ENCODE assay signal across 25 mouse cellular contexts in genomic region chr13:29913606-29914005, GRCm38 (mm10). TPM values are rescaled to one million over a fixed set of nuclear protein-coding genes. Genes with fewer than 3 reads are reported as not detected.
DNase-seq lines count a peak whose midpoint lies in the region.
"Had no signal": no experiment of that assay in that cellular context is flagged by ENCODE, and none has a peak within 500 bp of the region (broad histone marks: within the 10 kb centered on the region; RNA-seq: fewer than 3 reads in every experiment).

No protein-coding gene starts in this region.

- H3K36me3 ChIP-seq in limb, embryonic 10.5 days = peaks cover 97% of the 10 kb centered on the region

- no peaks in the 10 kb centered on the region for H3K27me3 ChIP-seq in limb, embryonic 10.5 days (ENCODE audit: low read depth, poor library complexity, severe bottlenecking)
- H3K27me3 ChIP-seq: CH12.LX; heart, embryonic 12.5 days; heart, embryonic 15.5 days; hindbrain, embryonic 12.5 days; hindbrain, embryonic 15.5 days; Patski had no signal

- H3K9me3 ChIP-seq in limb, embryonic 10.5 days (replicated peaks) = no peaks in the 10 kb centered on the region
- H3K9me3 ChIP-seq: G1E; heart, embryonic 12.5 days; heart, embryonic 15.5 days; hindbrain, embryonic 12.5 days; hindbrain, embryonic 15.5 days had no signal

- intact Hi-C loops in heart, postnatal 10 days (cut with DNase I) = loop anchor here (2.0 to 5.0 kb wide), 2 partner anchors 65 to 174 kb away; no protein-coding TSS in a partner anchor

- 65% methylated on average over 10 of the region's 10 CpGs for WGBS in limb, embryonic 10.5 days

- H3K27ac ChIP-seq in limb, embryonic 10.5 days = peak overlapping the region; percentile 25; the same call in 1 of the 2 replicates
- H3K27ac ChIP-seq: forebrain, embryonic 10.5 days; heart, embryonic 15.5 days; hindbrain, embryonic 12.5 days; hindbrain, embryonic 15.5 days had no signal

- no peak overlapping the region for H3K4me3 ChIP-seq in limb, embryonic 10.5 days
- H3K4me3 ChIP-seq: forebrain, embryonic 10.5 days; heart, embryonic 12.5 days; heart, embryonic 15.5 days; hindbrain, embryonic 12.5 days; hindbrain, embryonic 15.5 days had no signal

- DNase-seq in embryo, embryonic 10.5 days (ENCODE audit: low spot score) = peak; percentile 50
- DNase-seq in embryo, embryonic 9.5 days (ENCODE audit: extremely low spot score) = no peak
- peak; percentile 40 for DNase-seq in heart, adult 11 months
- no peak for DNase-seq in heart, postnatal 4 days
- peak; percentile 49 for DNase-seq in limb, embryonic 10.5 days (ENCODE audit: low spot score)
- no peak for DNase-seq in adrenal gland, postnatal 10 days
- DNase-seq in cerebellum, postnatal 14 days = no peak
- DNase-seq in heart, postnatal 10 days = no peak
- DNase-seq: adrenal gland, postnatal 14 days; cerebellum, adult 11-12 months; cerebellum, adult 8-10 months; cerebellum, postnatal 10 days; gastrocnemius, postnatal 10 days; gastrocnemius, postnatal 36 days; heart, adult 18-20 months; heart, postnatal 14 days; kidney, adult 2 months had no signal

- H3K4me1 ChIP-seq in limb, embryonic 10.5 days = peaks cover 25% of the 10 kb centered on the region
- H3K4me1 ChIP-seq: forebrain, embryonic 10.5 days; hindbrain, embryonic 12.5 days; hindbrain, embryonic 15.5 days had no signal

RNA-seq across cellular contexts. Expression of gene Cdkal1, which starts 58.1 kb away (rescaled TPM):
- 10 to 100 TPM; 36.4 to 39.5 TPM for total RNA-seq in heart, postnatal 4 days (2021)
- polyA plus RNA-seq in limb, embryonic 10.5 days (2016; fragmentation: Nextera tagmentation; extraction: Ambion mirVana) = 33.3 and 34.8 TPM in 2 replicates
- 10 to 100 TPM; 21.3 to 34.2 TPM for total RNA-seq in adrenal gland, postnatal 10 days (2021)
- 10 to 100 TPM; 29.2 to 32.1 TPM for total RNA-seq in heart, postnatal 10 days (2021)

Comparison
In these comparisons a context has a peak if more than half of its experiments do, and no peak if none do; other contexts are left out.
1. DNase-seq: peak in embryo, embryonic 10.5 days (single experiment), heart, adult 11 months (single experiment) and limb, embryonic 10.5 days (single experiment); none in embryo, embryonic 9.5 days (single experiment), heart, postnatal 4 days (single experiment), adrenal gland, postnatal 10 days (single experiment), cerebellum, postnatal 14 days (0 of 2) and heart, postnatal 10 days (0 of 2).